Mouse (Mus musculus): ENCODE measurements around the gene Tbc1d8b.

GRCm38 (mm10) chrX:139779401-139779800 lies 94.6 kb downstream of the Tbc1d8b start:
- TF ChIP-seq CTCF (IDR thresholded peaks at IDR 0.05; ENCODE audit: extremely low read depth, insufficient read depth, insufficient read length, insufficient replicate concordance) (no peak), POLR2A (IDR thresholded peaks at IDR 0.05; ENCODE audit: low read depth, low read length) (no peak)
